Mouse (Mus musculus) limb, embryonic 14.5 days (tissue): ENCODE measurements around the gene Dgat2. TPM values are rescaled to one million over a fixed set of nuclear protein-coding genes. Genes with fewer than 3 reads are reported as not detected.

Experiments used
- ATAC-seq: fragments of 200-750 bp; cut with Nextera tagmentation; 2 replicates; pipeline ENCODE4 v1.8.0; 2017; ENCODE audit warnings: low read depth, moderate number of reproducible peaks, moderate TSS enrichment; ENCODE audit not compliant: low FRiP score
- DNase-seq: peaks from one replicate; pipeline ENCODE4 v3.0.0-alpha.2; 2015; ENCODE audit warnings: low spot score
- H3K27ac ChIP-seq: fragments of 300-500 bp; sonication (generic); replicated peaks from 2 replicates; pipeline ENCODE4 v1.5.1; 2014; ENCODE audit warnings: low read depth, mild to moderate bottlenecking, low read length, moderate library complexity, mixed read lengths
- H3K27me3 ChIP-seq: fragments of 300-500 bp; sonication (generic); 2 replicates; pipeline ENCODE4 v1.6.1; 2014; ENCODE audit warnings: low read length, mixed read lengths; ENCODE audit not compliant: control insufficient read depth, insufficient read depth
- H3K36me3 ChIP-seq: fragments of 300-500 bp; sonication (generic); 2 replicates; pipeline ENCODE4 v1.6.1; 2014; ENCODE audit warnings: mild to moderate bottlenecking, low read length, moderate library complexity, mixed read lengths; ENCODE audit not compliant: control insufficient read depth, insufficient read depth
- H3K4me1 ChIP-seq: fragments of 300-500 bp; sonication (generic); 2 replicates; pipeline ENCODE4 v1.6.1; 2014; ENCODE audit warnings: antibody characterized with exemption, low read length, mixed read lengths; ENCODE audit not compliant: control insufficient read depth, insufficient read depth
- H3K4me2 ChIP-seq: fragments of 300-500 bp; sonication (generic); replicated peaks from 2 replicates; pipeline ENCODE4 v1.6.1; 2014; ENCODE audit warnings: low read depth, mild to moderate bottlenecking, low read length, moderate library complexity; ENCODE audit not compliant: severe bottlenecking
- H3K4me3 ChIP-seq: fragments of 300-500 bp; sonication (generic); replicated peaks from 2 replicates; pipeline ENCODE4 v1.5.1; 2014; ENCODE audit warnings: low read length
- H3K9ac ChIP-seq: fragments of 300-500 bp; sonication (generic); 2 replicates; pipeline ENCODE4 v1.6.1; 2014; ENCODE audit warnings: mild to moderate bottlenecking, low read depth, low read length, moderate library complexity; ENCODE audit not compliant: severe bottlenecking
- H3K9me3 ChIP-seq: fragments of 300-500 bp; sonication (generic); 2 replicates; pipeline ENCODE4 v1.6.1; 2016; ENCODE audit warnings: low read length; ENCODE audit not compliant: control insufficient read depth
- POLR2A ChIP-seq: fragments of 200-500 bp; IDR thresholded peaks from 2 replicates; pipeline ENCODE4 v1.8.0; 2012; ENCODE audit warnings: inconsistent platforms, mild to moderate bottlenecking, moderate library complexity, borderline replicate concordance; ENCODE audit not compliant: insufficient read depth, insufficient read length; ENCODE audit errors: extremely low read depth
- WGBS: fragments of 180-500 bp; shearing (Covaris S2); extraction: QIAGEN DNeasy Blood & Tissue Kit; methylation state at CpG from one replicate; pipeline ENCODE4 v1.1.7; 2014; 5-methylcytosine and 5-hydroxymethylcytosine counted together
- polyA plus RNA-seq, 2 experiments: library from polyadenylated mRNA; depleted of rRNA in 1 of 2; stranded (reverse) in 1 of 2; unstranded in 1 of 2; fragments of >200 nt; fragmentation: Nextera tagmentation in 1 of 2; extraction: Ambion mirVana in 1 of 2; gene quantifications; 2 replicates each; pipeline versions ENCODE4 v1.2.1 to v1.2.3; 2012 to 2014

Dgat2 gene
- polyA plus RNA-seq, 2 experiments: 23.5 to 42.3 TPM

DNA sequence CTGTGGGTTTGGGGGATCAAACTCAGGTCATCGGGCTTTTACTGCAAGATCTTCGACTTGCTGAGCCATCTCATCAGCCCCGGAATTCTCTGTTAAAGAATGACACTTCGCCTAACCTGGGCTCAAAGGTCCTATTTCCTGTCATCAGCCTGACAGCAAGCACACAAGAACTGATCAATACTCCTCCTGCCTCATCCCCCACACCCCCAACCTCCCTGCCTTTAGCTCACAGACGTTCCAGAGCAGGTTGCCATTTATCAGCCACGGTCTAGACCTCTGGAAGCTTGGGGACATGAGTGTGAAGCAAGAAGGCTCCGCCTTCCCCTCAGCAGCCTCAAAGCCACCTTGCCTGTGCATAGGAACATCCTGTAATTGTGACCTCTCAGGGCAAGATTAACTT is 23.8 kb upstream of the Dgat2 start:
- Histone ChIP-seq H3K4me2 (no peak overlapping the region), H3K36me3 (no peaks in the 10 kb centered on the region), H3K27ac (no peak overlapping the region), H3K9me3 (no peaks in the 10 kb centered on the region), H3K27me3 (no peaks in the 10 kb centered on the region), H3K4me1 (no peaks in the 10 kb centered on the region), H3K9ac (no peak overlapping the region), H3K4me3 (no peak overlapping the region)
- TF ChIP-seq POLR2A: no peak
- 76% methylated on average over 7 of the region's 7 CpGs for WGBS
- DNase-seq (no peak), ATAC-seq (no peak)

DNA sequence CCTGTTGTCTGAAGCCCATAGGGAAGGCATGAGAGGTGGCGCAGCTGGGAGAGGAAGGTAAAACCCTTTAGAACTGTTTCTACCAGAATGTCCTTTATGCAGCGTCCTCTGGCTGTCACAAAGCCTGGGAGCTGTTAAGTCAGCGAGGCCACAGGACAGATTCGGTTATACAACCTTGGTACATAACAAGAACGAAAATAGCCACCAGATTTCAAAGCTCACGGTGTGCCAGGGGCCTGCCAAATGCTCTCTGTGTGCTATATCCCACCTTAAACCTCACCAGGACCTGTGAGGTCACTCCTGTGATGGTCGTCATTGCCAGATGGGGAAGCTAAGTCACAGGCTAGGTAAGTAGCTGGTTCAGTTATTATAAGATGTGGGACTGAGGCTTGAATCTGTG is 19.6 kb upstream of the Dgat2 start:
- no peak overlapping the region for H3K9ac ChIP-seq
- 78% methylated on average over 7 of the region's 7 CpGs for WGBS
- no peaks in the 10 kb centered on the region for H3K27me3 ChIP-seq
- no peak for TF ChIP-seq POLR2A
- no peaks in the 10 kb centered on the region for H3K9me3 ChIP-seq
- H3K36me3 ChIP-seq: no peaks in the 10 kb centered on the region
- H3K4me3 ChIP-seq: no peak overlapping the region
- no peak overlapping the region for H3K4me2 ChIP-seq
- no peak overlapping the region for H3K27ac ChIP-seq
- no peaks in the 10 kb centered on the region for H3K4me1 ChIP-seq
- no peak for DNase-seq
- ATAC-seq: no peak

DNA sequence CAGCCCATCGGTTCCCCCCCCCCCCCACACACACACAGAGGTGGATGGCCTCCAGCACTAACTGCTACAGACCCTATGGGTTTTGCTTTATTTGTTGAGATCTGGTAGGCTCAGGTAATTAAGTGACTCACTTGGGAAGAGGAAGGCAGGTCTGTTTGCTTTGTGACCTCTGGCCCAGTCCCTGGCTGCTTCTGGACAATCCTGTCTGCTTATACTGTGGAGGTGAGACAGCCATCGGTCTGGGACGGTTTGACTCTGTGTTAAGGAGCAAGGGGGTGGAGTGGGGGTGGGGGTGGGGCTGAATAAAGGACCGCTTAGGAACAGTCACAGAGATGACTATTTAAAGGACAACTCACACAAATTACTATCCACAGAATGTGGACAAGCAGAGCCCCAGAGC is 17.8 kb upstream of the Dgat2 start:
- Histone ChIP-seq H3K4me1 (no peaks in the 10 kb centered on the region), H3K4me3 (no peak overlapping the region), H3K27ac (no peak overlapping the region), H3K27me3 (no peaks in the 10 kb centered on the region), H3K36me3 (no peaks in the 10 kb centered on the region), H3K9me3 (no peaks in the 10 kb centered on the region), H3K9ac (no peak overlapping the region), H3K4me2 (no peak overlapping the region)
- DNase-seq (no peak), ATAC-seq (no peak)
- no peak for TF ChIP-seq POLR2A
- WGBS: 17% methylated on average over 4 of the region's 4 CpGs

DNA sequence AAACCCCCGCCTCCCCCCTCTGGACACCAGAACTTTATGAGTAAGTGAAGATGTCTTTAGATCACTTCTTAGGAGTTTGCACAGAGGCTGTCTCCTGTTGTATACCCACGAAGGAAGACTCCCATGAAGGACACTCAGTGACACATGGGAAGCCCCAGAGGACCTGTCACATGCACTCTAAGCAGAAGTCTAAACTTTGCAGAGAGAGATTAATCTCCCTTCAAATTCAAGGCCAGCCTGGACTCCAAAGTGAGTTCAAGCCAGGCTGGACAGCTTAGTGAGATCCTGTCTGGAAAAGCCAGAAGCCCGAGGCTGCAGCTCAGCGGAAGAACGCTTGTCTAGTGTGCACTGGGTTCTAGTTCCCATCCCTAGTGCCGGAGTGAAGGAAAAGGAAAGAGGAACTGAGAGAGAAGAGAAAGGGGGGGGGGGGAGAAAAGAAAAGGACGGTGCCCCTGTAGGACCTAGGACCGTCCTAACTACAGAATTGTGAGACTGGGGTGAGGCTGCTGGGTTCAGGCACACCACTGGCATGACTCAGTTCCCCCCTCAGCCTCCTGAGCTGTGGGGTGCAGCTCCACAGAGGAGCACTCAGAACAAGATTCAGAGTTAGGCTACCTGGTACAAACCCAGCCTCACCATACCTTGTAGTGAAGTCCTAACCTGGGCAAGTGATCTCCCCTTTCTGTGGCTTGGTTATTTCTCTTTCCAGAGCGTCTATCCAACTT is 17.1 kb upstream of the Dgat2 start:
- TF ChIP-seq POLR2A: no peak

DNA sequence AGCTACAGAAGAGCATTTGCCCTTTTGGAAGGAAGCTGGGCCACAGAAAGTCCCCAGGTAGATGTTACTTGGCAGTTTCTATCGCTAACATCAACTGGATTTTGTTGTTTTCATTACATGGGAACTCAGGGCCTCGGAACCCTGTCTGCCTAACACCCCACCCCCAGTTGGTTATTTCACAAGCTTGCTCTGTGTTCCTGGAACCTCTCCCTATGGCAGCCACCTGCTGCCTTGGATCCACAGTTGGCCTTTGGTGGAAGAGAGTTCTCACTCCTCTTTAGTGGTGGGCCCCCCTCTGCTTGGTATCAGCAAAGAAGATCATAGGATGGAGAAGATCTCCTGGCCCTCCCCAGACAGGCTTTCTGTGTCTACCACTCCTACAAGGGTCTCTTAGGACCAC is 16.3 kb upstream of the Dgat2 start:
- H3K4me2 ChIP-seq: no peak overlapping the region
- WGBS: 75% methylated on average over 2 of the region's 2 CpGs
- H3K27me3 ChIP-seq: no peaks in the 10 kb centered on the region
- H3K9me3 ChIP-seq: no peaks in the 10 kb centered on the region
- H3K9ac ChIP-seq: no peak overlapping the region
- no peak for DNase-seq
- TF ChIP-seq POLR2A: no peak
- no peaks in the 10 kb centered on the region for H3K4me1 ChIP-seq
- H3K36me3 ChIP-seq: no peaks in the 10 kb centered on the region
- H3K27ac ChIP-seq: no peak overlapping the region
- H3K4me3 ChIP-seq: no peak overlapping the region
- ATAC-seq: no peak

More for the DNA sequence above, 17.1 kb upstream of the Dgat2 start:
- Histone ChIP-seq H3K27ac (no peak overlapping the region), H3K27me3 (no peaks in the 10 kb centered on the region), H3K4me2 (no peak overlapping the region), H3K9me3 (no peaks in the 10 kb centered on the region), H3K36me3 (no peaks in the 10 kb centered on the region), H3K9ac (no peak overlapping the region), H3K4me3 (no peak overlapping the region), H3K4me1 (no peaks in the 10 kb centered on the region)
- ATAC-seq: no peak
- 73% methylated on average over 9 of the region's 9 CpGs for WGBS
- no peak for DNase-seq
